Mouse (Mus musculus) hindbrain, embryonic 15.5 days (tissue): Measurements from ENCODE around the gene Xdh. TPM values are rescaled to one million over a fixed set of nuclear protein-coding genes. Genes with fewer than 3 reads are reported as not detected.
"Not testable (repeated sequence)": the region's sequence is repeated elsewhere in the genome, so short reads cannot be mapped to it uniquely, and the experiment has no call there.

ENCODE experiments used
- ATAC-seq: fragments of 200-750 bp; cut with Nextera tagmentation; 2 replicates; pipeline ENCODE4 v1.8.0; 2017; ENCODE audit warnings: low read depth, moderate number of reproducible peaks, moderate TSS enrichment; ENCODE audit not compliant: low FRiP score
- H3K27ac ChIP-seq: fragments of 300-500 bp; sonication (generic); replicated peaks from 2 replicates; pipeline ENCODE4 v1.5.1; 2015; ENCODE audit warnings: mild to moderate bottlenecking, inconsistent platforms
- H3K27me3 ChIP-seq: fragments of 300-500 bp; sonication (generic); 2 replicates; pipeline ENCODE4 v1.6.1; 2015; ENCODE audit warnings: control low read depth, inconsistent platforms
- H3K36me3 ChIP-seq: fragments of 300-500 bp; sonication (generic); 2 replicates; pipeline ENCODE4 v1.6.1; 2015; ENCODE audit warnings: control low read depth, inconsistent platforms
- H3K4me1 ChIP-seq: fragments of 300-500 bp; sonication (generic); replicated peaks from 2 replicates; pipeline ENCODE4 v1.6.1; 2015; ENCODE audit warnings: control low read depth, inconsistent platforms
- H3K4me2 ChIP-seq: fragments of 300-500 bp; sonication (generic); 2 replicates; pipeline ENCODE4 v1.6.1; 2015; ENCODE audit warnings: moderate library complexity, mild to moderate bottlenecking, inconsistent platforms
- H3K4me3 ChIP-seq: fragments of 300-500 bp; sonication (generic); 2 replicates; pipeline ENCODE4 v1.5.1; 2015; ENCODE audit warnings: mild to moderate bottlenecking, inconsistent platforms
- H3K9ac ChIP-seq: fragments of 300-500 bp; sonication (generic); 2 replicates; pipeline ENCODE4 v1.6.1; 2015; ENCODE audit warnings: inconsistent platforms
- H3K9me3 ChIP-seq: fragments of 300-500 bp; sonication (generic); 2 replicates; pipeline ENCODE4 v1.6.1; 2016; ENCODE audit warnings: control low read depth, inconsistent platforms
- WGBS: fragments of 180-500 bp; shearing (Covaris S2); methylation state at CpG from one replicate; pipeline ENCODE4 v1.1.7; 2015; 5-methylcytosine and 5-hydroxymethylcytosine counted together
- polyA plus RNA-seq: library from polyadenylated mRNA; unstranded; fragments of >200 nt; fragmentation: Nextera tagmentation; extraction: Ambion mirVana; gene quantifications from 2 replicates; pipeline ENCODE4 v1.2.1, GENCODE M21; 2015

The Xdh gene
- polyA plus RNA-seq, 1 experiment from 2014 or later = 0.32 TPM

- H3K4me2 ChIP-seq = no peak overlapping the region
- ATAC-seq = no peak
- 88% methylated on average over 4 of the region's 4 CpGs for WGBS
Measured at GRCm38 (mm10) chr17:73875268-73875667, 74.7 kb downstream of the Xdh start.

GRCm38 (mm10) chr17:73870956-73871605 is 78.9 kb downstream of the Xdh start:
- no peak overlapping the region for H3K4me2 ChIP-seq
- no peaks in the 10 kb centered on the region for H3K27me3 ChIP-seq
- H3K4me1 ChIP-seq = no peaks in the 10 kb centered on the region
- no peak overlapping the region for H3K27ac ChIP-seq
- H3K36me3 ChIP-seq = no peaks in the 10 kb centered on the region
- WGBS = 90% methylated on average over 14 of the region's 14 CpGs
- no peak for ATAC-seq
- H3K9me3 ChIP-seq = no peaks in the 10 kb centered on the region
- no peak overlapping the region for H3K4me3 ChIP-seq
- H3K9ac ChIP-seq = no peak overlapping the region

More at GRCm38 (mm10) chr17:73875268-73875667, 74.7 kb downstream of the Xdh start:
- Histone ChIP-seq H3K27me3 (no peaks in the 10 kb centered on the region), H3K4me3 (no peak overlapping the region), H3K9me3 (no peaks in the 10 kb centered on the region), H3K27ac (no peak overlapping the region), H3K9ac (no peak overlapping the region), H3K36me3 (no peaks in the 10 kb centered on the region), H3K4me1 (no peaks in the 10 kb centered on the region)

GRCm38 (mm10) chr17:73869008-73869685 is 80.8 kb downstream of the Xdh start:
- WGBS = 92% methylated on average over 9 of the region's 9 CpGs
- H3K27ac ChIP-seq = no peak overlapping the region
- no peaks in the 10 kb centered on the region for H3K4me1 ChIP-seq
- H3K27me3 ChIP-seq = no peaks in the 10 kb centered on the region
- no peak overlapping the region for H3K4me3 ChIP-seq
- no peaks in the 10 kb centered on the region for H3K9me3 ChIP-seq
- H3K4me2 ChIP-seq = no peak overlapping the region
- ATAC-seq = no peak
- H3K36me3 ChIP-seq = no peaks in the 10 kb centered on the region
- H3K9ac ChIP-seq = no peak overlapping the region

- no peak overlapping the region for H3K27ac ChIP-seq
- no peaks in the 10 kb centered on the region for H3K27me3 ChIP-seq
- no peaks in the 10 kb centered on the region for H3K36me3 ChIP-seq
- ATAC-seq = no peak
- H3K9ac ChIP-seq = no peak overlapping the region
- no peak overlapping the region for H3K4me3 ChIP-seq
- H3K4me2 ChIP-seq = no peak overlapping the region
- WGBS = 69% methylated on average over 4 of the region's 4 CpGs
- H3K9me3 ChIP-seq = no peaks in the 10 kb centered on the region
- no peaks in the 10 kb centered on the region for H3K4me1 ChIP-seq
Measured at GRCm38 (mm10) chr17:73853717-73854116, 96.3 kb downstream of the Xdh start.

- 87% methylated on average over 11 of the region's 11 CpGs for WGBS
- no peak for ATAC-seq
Measured at GRCm38 (mm10) chr17:73853041-73853440, 97.0 kb downstream of the Xdh start.

GRCm38 (mm10) chr17:73847399-73847798 is 102.6 kb downstream of the Xdh start:
- Histone ChIP-seq H3K4me2 (no peak overlapping the region), H3K36me3 (no peaks in the 10 kb centered on the region), H3K4me3 (no peak overlapping the region), H3K9me3 (no peaks in the 10 kb centered on the region), H3K27me3 (no peaks in the 10 kb centered on the region), H3K4me1 (no peaks in the 10 kb centered on the region), H3K27ac (no peak overlapping the region), H3K9ac (no peak overlapping the region)
- WGBS = 82% methylated on average over 1 of the region's 1 CpGs
- ATAC-seq = no peak

More at GRCm38 (mm10) chr17:73853041-73853440, 97.0 kb downstream of the Xdh start:
- H3K9me3 ChIP-seq = no peaks in the 10 kb centered on the region
- no peak overlapping the region for H3K9ac ChIP-seq
- no peak overlapping the region for H3K4me3 ChIP-seq
- no peaks in the 10 kb centered on the region for H3K27me3 ChIP-seq
- no peaks in the 10 kb centered on the region for H3K4me1 ChIP-seq
- H3K36me3 ChIP-seq = no peaks in the 10 kb centered on the region
- H3K27ac ChIP-seq = no peak overlapping the region
- no peak overlapping the region for H3K4me2 ChIP-seq

GRCm38 (mm10) chr17:73845632-73846031 is 104.4 kb downstream of the Xdh start:
- ATAC-seq = no peak

GRCm38 (mm10) chr17:73842963-73843362 is 107.0 kb downstream of the Xdh start:
- Histone ChIP-seq H3K9ac (no peak overlapping the region), H3K4me1 (no peaks in the 10 kb centered on the region), H3K4me3 (no peak overlapping the region), H3K27ac (no peak overlapping the region), H3K36me3 (no peaks in the 10 kb centered on the region), H3K4me2 (no peak overlapping the region), H3K27me3 (no peaks in the 10 kb centered on the region), H3K9me3 (no peaks in the 10 kb centered on the region)
- 86% methylated on average over 1 of the region's 1 CpGs for WGBS
- no peak for ATAC-seq

More at GRCm38 (mm10) chr17:73845632-73846031, 104.4 kb downstream of the Xdh start:
- no peak overlapping the region for H3K27ac ChIP-seq
- no peak overlapping the region for H3K9ac ChIP-seq
- WGBS = 78% methylated on average over 3 of the region's 3 CpGs
- H3K36me3 ChIP-seq = no peaks in the 10 kb centered on the region
- H3K4me2 ChIP-seq = no peak overlapping the region
- no peaks in the 10 kb centered on the region for H3K27me3 ChIP-seq
- H3K4me3 ChIP-seq = no peak overlapping the region
- H3K4me1 ChIP-seq = no peaks in the 10 kb centered on the region
- no peaks in the 10 kb centered on the region for H3K9me3 ChIP-seq

- not testable (repeated sequence) for ATAC-seq, H3K4me2 ChIP-seq, H3K27me3 ChIP-seq, H3K9ac ChIP-seq, H3K27ac ChIP-seq, H3K36me3 ChIP-seq, H3K4me1 ChIP-seq, H3K9me3 ChIP-seq, H3K4me3 ChIP-seq
- 39% methylated on average over 1 of the region's 1 CpGs for WGBS
Measured at GRCm38 (mm10) chr17:73839876-73840275, 110.1 kb downstream of the Xdh start.

GRCm38 (mm10) chr17:73839086-73839835 is 110.7 kb downstream of the Xdh start:
- Histone ChIP-seq H3K27ac (no peak overlapping the region), H3K9me3 (no peaks in the 10 kb centered on the region), H3K9ac (no peak overlapping the region), H3K4me3 (no peak overlapping the region), H3K4me1 (no peaks in the 10 kb centered on the region), H3K4me2 (no peak overlapping the region), H3K36me3 (no peaks in the 10 kb centered on the region), H3K27me3 (no peaks in the 10 kb centered on the region)
- WGBS = 54% methylated on average over 3 of the region's 3 CpGs
- no peak for ATAC-seq

- Histone ChIP-seq H3K4me3 (no peak overlapping the region), H3K9me3 (no peaks in the 10 kb centered on the region), H3K27ac (no peak overlapping the region), H3K36me3 (no peaks in the 10 kb centered on the region), H3K4me1 (no peaks in the 10 kb centered on the region), H3K27me3 (no peaks in the 10 kb centered on the region), H3K9ac (no peak overlapping the region), H3K4me2 (no peak overlapping the region)
- ATAC-seq = no peak
- 85% methylated on average over 4 of the region's 4 CpGs for WGBS
Measured at GRCm38 (mm10) chr17:73837244-73837643, 112.8 kb downstream of the Xdh start.

- H3K4me3 ChIP-seq = no peak overlapping the region
- ATAC-seq = no peak
- WGBS = 88% methylated on average over 3 of the region's 3 CpGs
- no peaks in the 10 kb centered on the region for H3K9me3 ChIP-seq
- no peaks in the 10 kb centered on the region for H3K27me3 ChIP-seq
- H3K4me1 ChIP-seq = no peaks in the 10 kb centered on the region
- no peak overlapping the region for H3K9ac ChIP-seq
- no peak overlapping the region for H3K27ac ChIP-seq
- no peak overlapping the region for H3K4me2 ChIP-seq
- H3K36me3 ChIP-seq = no peaks in the 10 kb centered on the region
Measured at GRCm38 (mm10) chr17:73836601-73837000, 113.4 kb downstream of the Xdh start.
